Mouse (Mus musculus): ENCODE data around the gene Grwd1. TPM values are rescaled to one million over a fixed set of nuclear protein-coding genes. Genes with fewer than 3 reads are reported as not detected.

The Grwd1 gene
- polyA plus RNA-seq, 1 experiment: 17.9 TPM

DNA sequence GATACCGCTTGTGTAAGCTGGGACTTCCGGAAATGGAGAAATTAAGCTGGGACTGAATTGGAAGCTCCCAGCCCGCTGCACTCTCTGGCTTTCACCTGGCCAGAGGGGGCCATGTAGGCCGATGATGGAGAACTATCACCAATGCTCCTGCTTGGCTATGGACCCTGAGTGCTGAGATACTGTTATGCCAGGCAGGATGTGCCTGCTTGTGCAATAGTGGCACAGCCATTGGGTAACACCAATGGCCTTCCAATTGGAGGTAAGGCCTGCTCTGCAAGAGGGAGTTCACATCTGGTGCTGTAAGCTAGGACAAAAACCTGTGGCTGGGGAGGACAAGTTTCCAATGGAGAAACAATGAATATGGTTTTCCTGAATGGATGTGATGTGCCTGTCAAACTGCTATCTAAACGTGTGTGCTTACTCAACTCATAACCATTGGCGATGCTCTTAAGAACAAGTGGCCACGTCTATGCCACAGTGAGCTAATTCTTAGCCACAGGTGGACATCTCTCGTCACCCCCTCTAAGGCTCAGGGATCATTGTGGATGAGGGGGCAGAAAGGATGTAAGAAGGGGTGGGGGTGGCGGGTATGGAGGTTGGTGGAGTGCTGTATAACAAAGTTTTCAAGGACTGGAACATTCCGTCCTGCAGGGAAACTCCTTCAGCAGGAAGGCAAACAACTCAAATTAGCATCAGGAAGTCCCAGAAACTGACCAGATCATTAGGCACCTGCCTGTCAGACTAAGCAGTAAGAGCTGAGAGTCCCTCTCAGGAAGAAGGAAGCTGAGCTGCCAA, 12.4 kb upstream of the Grwd1 start:
- no peak for DNase-seq (ENCODE audit: extremely low spot score in 1 of 2, low spot score in 1 of 2)

DNA sequence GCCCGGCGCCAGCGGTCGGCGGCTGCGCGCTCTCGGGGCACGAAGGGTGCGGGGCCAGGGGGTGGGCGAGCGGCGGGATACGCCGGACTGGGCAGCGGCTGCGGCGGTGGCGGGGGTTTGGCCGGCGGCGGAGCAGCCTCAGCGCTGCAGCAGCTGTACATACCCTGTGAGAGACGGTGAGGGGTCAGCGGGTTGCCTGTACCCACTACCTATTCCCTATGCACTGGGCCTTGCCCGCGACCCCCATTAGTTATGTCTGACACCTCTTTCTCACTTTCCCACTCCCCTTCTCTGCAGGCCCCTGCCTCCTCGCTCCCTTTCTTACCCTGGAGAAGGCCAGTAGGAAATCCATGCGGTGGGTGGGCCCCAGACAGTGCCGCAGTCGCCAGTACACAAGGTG, 3.2 kb upstream of the Grwd1 start:
- DNase-seq (ENCODE audit: extremely low spot score in 1 of 2, low spot score in 1 of 2): no peak

DNA sequence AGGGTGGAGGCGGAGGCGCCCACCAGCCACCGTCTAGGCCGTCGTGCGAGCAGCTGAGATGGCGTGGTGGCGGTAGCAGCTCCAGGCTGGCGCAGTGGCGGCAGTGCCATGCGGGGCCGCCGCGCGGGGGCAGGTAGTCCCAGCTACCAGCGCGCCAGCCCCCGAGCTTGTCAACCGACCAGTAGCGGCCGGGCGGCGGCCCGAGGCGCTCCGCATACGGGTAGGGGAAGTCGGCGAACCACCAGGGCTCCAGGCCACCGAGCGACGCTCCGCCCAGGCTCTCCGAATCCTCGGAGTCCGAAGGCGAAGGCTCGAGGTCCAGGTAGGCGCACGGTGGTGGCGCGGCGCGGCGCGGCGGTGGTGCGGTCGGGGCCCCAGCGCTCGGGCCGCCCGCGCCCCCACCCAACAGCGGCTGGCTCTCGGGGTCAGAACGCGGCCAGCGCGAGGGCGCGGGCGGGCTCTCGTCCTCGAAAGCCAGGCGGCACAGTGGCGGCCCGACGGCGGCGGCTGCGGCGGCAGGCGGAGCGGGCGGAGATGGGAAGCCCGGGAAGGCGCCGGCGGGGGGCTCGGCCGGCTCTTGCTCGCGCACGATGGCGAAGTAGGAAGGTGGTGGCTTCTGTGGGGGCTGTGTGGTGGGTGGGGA, 2.5 kb upstream of the Grwd1 start:
- no peak for DNase-seq (ENCODE audit: extremely low spot score in 1 of 2, low spot score in 1 of 2)

DNA sequence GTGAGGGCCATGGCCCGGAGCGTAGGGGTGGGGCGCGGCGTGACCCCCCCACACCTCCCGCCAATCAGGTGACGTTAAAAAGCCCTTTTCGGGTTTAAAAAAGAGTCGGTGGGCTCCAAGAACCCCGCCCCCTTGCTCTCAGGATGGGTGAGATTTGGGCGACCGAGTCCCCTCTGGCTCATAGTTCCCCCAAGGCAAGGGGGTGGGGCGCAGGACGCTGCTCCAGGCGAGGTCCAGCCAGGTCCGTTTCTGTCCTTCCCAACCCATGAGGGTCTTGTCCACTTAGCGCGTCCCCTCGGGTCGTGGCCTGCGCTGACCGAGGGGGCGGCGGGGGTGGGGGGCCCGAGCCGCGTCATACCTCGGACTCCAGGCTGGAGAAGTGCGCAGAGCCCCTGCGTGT, 1.7 kb upstream of the Grwd1 start:
- no peak for DNase-seq (ENCODE audit: extremely low spot score in 1 of 2, low spot score in 1 of 2)

DNA sequence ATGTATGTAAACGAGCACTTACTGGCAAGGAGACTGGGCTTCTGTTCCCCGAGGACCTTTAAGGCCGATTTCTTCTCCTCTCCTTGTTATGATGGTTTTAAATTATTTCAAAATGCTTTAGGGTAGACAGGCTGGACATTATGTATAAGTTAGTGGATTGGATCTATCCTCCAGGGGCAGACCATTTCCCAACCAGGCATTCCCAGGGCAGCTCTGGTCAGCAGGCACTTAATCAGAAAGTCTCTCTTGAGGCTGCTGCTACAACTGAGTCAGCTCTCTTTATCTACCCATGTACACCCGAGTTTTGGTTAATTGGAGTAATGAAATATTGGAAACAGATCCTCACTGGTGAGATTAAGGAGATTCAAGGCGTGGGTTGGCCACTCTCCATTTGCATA, 383 bp upstream of the Grwd1 start:
- no peak for DNase-seq (ENCODE audit: extremely low spot score in 1 of 2, low spot score in 1 of 2)

DNA sequence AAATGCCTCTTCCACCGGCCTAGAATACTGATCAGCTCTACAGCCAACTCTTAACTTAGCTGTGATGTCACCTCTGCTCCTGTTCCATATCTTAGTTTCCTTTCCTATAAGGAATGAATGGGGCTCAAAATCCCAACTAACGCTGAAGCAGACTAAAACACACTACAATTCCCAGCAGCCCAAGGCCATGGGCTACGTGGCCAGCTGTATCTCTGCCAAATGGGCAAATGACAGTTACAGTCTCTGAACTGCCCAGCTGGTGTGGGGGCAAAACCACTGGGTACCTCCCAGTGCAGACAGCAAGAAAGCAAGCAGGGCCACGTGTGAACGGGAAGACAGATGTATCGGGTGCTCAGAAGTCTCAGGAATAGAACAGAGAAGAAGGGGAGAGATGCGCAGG, 4.1 kb downstream of the Grwd1 start:
- DNase-seq (ENCODE audit: extremely low spot score in 1 of 2, low spot score in 1 of 2): no peak

DNA sequence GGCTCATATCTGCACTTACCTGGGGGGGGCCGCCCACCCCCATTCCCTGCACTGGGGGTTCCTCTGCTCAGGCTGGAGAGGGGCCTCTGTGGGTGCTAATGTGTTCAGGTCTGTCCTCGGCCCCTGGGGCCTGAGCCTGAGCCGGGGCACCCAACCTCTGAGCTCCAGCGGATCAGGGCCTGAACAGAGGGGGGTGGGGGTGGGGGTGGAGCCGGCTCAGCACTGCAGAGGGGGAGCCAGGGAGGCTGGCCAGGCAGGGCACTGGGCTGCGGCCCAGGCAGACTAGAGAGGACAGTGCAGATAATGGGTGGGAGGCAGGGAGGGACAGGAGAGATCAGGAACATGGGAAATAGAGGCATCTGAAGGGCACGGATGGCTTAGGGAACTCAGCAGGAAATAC, 6.1 kb downstream of the Grwd1 start, which contains the start of gene Kcnj14:
Kcnj14 (minus strand) TSS at position 185 of the 400 bp plus-strand sequence.
- DNase-seq (ENCODE audit: extremely low spot score in 1 of 2, low spot score in 1 of 2): no peak

DNA sequence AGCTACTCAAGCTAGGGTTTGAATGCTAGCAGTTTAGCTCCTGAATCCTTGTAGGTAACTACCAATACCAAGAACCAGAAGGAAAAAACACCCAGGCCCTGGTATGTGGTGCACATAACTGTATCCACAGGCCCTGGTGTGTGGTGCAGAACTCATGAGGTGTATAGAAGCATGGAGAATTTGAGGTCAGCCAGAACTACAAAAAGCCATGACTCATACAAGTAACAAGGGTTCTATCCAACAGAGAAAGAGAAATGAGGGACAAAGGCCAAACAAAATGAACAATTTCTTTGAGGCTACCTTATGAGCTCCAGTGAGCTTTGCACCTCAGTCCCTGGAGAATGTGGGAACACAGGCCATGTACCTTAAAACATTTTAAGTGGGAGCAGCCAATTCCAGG, 9.8 kb downstream of the Grwd1 start:
- DNase-seq (ENCODE audit: extremely low spot score in 1 of 2, low spot score in 1 of 2): no peak

DNA sequence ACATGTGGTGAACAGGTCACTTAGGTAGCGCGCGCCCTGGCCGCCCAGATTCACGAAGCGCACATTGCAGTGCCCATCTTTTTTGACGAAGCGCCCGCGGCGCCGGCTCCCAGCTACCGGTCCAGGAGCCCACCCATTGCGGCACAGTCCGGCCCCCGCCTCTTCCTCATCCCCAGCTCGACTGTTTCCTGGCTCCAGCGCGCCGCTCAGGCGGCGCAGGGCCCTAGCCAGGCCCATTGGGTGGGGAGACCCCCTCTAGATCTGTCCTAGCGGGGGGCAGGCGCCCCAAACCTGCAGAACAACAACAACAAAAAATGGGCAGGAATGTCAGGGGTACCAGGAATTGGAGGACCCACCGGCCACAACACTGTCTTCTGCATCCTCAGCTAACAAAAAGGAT, 10.9 kb downstream of the Grwd1 start:
- DNase-seq (ENCODE audit: extremely low spot score in 1 of 2, low spot score in 1 of 2): no peak

DNA sequence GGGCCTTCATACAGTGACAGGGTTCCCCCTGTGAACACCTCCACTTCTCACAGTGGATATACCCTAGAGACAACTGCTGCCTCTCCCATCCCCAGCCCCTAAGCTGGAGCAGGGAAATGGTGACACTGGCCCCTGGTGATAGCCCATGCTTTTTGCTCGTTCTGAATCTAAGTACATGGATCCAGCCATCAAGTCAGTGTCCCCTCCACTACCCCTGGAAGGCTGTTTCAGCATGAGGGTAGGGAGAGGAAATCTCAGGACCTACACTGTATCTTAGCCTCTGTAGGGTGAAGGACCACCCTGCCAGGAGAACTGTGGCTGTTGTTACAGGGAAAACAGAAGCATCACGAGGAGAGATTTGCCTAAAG, 14.8 kb downstream of the Grwd1 start:
- DNase-seq (ENCODE audit: extremely low spot score in 1 of 2, low spot score in 1 of 2): no peak

DNA sequence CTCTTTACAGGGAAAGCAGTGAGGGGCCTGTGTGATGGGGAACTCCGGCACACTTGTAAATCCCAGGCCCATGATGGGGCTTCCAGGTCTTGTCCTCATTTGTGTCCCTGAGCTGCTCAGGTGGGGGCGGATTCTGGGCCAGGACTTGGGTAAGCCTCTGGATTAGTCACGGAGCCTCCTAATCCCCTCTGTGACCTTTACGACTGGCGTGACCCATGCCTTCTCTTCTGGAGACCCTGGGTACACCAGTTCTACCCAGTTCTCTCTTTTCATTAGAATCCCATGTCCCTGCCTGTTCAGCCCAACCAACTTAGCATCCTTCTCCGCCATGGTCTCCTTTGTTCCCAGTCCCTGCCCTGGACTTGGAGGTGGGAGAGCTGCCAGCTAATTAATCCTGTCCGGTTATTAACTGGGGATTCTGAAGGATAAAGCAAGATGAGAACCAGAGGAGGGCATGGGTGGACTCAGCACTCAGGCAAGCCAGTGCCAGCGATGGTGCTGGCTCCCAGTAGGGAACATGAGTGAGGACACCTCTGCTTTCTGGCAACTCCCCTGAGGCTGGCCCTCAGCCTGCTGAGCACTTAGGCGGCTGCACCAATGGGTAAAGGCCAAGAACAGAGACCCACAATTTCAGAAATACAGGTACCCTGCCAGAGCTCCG, 15.3 kb downstream of the Grwd1 start:
- no peak for DNase-seq (ENCODE audit: extremely low spot score in 1 of 2, low spot score in 1 of 2)

DNA sequence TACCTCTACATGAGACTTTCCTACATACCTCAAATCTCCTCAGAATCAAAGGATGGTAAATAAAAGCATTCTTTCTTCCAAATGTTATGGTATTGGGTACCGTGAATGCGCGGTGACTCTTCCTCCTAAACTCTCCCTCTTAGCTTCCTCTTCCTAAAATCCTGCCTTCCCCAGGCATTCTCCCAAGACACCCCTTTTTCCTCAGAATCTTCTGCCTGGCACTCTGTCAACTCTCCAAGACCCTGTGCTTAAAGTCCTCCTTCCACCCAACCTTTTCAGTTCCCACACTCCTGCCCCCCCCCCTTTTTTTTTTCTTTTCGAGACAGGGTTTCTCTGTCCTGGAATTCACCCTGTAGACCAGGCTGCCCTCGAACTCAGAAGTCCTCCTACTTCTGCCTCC, 15.9 kb downstream of the Grwd1 start:
- no peak for DNase-seq (ENCODE audit: extremely low spot score in 1 of 2, low spot score in 1 of 2)

DNA sequence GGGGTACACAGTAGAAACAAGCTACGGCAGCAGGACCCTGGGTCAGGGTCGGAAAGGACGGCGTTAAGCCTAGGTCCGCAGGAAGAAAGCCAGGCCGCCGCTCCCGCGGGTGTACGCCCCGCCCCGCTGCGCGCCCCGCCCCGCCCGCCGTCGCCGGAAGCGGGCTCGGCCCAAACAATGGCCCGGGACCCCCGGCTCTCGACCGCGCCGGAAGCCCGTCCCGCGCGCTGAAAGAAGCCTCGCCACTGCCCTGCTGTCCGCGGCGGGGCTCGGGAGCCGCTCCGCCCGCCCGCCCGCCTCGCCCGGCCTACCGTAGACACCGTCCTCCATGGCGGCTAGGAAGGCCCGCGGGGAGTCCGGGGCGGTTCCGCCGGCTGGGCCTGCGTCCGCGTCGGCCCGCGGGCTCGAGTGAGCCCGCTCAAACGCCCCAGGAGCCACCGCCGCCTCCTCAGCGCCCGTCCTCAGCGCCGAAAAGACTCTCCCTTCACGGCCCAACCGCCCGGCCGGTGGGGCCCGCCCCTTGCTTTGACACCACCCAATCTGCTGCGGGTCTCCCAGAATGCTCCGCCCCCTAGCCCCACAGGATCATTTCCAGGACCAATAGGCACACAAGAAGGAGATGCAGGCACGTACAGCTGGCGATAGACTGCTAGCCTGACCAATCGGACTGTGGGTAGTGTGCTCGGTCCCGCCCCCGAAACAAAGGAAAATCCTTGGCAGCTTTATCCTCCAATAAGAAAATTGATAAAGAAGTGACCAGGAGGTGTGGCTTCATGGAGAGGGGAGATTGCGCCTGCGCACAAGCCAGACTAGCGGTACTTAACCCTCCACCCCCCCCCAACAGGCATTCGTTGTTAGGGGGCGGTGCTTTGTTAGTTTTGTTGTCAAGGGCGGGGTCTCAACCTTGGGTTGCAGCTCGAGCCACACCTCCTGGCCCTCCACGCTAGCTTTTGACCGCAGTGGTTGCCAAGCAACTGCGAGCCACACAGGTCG, 16.7 kb downstream of the Grwd1 start, which contains the start of gene Cyth2:
Cyth2 (minus strand) TSS at position 795 of the 993 bp plus-strand sequence.
- peak; percentile 100 for DNase-seq (ENCODE audit: extremely low spot score in 1 of 2, low spot score in 1 of 2)

DNA sequence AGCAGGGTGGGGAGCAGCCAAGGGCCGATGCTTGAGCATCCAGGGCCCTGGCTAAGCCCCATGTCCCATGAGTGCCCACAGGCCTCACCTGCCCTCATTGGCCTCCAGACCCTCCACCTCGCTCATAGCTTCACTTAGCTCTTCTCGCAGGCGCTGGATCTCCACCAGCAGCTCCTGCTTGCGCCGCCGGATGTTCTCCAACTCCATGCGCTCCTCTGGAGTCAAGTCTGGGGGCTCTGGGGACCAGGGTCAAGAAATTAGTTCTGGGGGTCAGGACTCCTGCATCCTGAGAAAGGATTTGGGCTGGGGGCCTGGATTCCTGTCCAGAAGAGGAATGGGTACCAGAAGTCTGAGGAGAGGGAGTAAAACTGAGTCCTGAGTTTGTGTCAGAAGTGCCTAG, 17.8 kb downstream of the Grwd1 start:
- DNase-seq (ENCODE audit: extremely low spot score in 1 of 2, low spot score in 1 of 2): no peak

DNA sequence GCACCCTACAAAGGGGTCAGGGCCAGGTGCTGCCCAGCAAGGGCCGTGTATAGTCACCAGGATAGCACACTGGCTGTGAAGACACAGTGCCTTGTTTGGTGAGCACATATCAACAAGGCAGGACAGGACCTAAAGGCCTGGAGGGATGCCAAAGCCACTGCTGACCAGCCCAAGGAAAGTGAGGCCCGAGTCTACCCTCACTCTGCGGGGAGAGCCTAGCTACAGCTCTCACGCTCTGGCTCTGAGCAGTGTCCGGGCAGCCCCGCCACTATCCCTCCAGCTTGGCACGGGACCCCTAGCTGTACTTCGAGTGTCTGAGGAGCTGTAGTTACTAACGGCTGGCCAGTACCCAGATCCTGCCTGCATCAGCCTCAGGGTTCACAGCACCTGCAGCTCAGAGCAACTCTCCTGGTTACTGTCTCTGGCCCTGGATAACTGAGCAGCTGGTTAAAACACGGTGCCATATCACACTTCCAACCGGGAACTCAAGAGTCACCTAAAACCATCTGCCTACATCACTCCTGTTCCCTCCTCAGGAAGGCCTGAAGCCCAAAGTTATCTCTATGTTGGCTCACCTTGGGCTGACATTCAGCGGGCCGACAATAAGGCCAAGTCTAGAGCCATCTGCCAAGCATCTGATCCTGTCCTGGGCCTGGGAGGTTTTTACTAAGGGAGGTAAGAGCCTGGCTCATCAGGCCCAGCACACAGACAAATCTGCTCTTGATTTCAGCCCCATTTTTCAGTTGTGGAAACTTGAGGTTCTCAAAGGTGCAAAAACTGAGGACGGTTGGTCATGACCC, 21.3 kb downstream of the Grwd1 start:
- no peak for DNase-seq (ENCODE audit: extremely low spot score in 1 of 2, low spot score in 1 of 2)

DNA sequence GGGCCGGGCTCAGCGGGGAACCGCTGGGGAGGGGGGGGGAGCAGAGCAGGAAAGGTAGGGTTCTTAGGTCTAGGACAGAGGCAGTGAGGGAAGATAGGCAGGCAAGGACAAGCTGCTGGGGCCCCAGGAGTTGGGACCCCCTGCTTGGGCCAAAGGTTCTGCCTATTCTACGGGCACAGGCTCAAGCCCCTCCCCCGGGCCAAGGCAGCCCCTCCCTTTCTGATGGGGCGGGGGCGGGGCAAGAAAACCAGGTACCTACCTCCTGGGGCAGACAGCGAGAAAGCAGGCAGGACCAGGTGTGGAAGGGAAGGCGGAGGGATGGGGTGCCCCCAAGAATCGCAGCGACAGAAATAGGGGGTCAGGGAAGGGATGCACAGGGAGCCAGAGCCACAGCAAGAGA, 22.3 kb downstream of the Grwd1 start:
- DNase-seq (ENCODE audit: extremely low spot score in 1 of 2, low spot score in 1 of 2): no peak

DNA sequence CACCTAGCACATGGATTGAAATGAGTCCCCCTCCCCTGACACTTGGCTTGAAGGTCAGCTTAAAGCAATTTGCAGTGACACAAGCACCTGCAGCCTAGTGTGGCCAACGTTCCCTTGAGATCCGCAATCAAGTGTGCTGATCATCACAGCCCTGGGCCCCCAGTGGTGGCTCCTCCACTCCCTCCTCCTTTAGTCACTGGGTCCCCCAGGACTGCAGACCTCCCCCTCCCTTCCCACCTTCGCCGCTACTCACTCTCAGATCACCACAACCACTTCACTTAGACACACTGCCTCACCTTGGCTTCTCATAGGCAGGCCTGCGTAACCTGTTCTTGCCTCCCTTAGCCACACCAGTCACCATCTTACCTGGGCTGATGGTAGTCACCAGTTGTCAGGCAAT, 24.8 kb downstream of the Grwd1 start:
- DNase-seq (ENCODE audit: extremely low spot score in 1 of 2, low spot score in 1 of 2): no peak

DNA sequence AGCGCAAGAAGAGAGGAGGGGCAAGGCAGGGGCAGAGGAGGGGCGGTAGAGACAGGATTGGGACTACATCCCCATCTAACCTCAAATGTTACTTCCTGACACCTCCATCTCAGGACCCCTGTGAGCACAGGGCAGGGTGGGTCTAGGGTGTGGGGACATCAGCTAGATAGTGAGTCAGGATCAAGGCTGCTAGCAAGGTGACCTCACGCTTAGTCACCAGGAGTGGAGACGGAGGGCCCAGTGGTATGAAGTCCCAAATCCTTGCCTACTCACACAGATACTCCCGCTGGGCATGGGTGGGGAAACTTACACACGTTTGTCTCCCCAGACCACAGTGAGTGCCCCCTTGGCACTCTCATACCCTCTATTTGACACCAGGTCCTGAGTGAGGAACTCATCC, 28.2 kb downstream of the Grwd1 start:
- DNase-seq (ENCODE audit: extremely low spot score in 1 of 2, low spot score in 1 of 2): no peak

DNA sequence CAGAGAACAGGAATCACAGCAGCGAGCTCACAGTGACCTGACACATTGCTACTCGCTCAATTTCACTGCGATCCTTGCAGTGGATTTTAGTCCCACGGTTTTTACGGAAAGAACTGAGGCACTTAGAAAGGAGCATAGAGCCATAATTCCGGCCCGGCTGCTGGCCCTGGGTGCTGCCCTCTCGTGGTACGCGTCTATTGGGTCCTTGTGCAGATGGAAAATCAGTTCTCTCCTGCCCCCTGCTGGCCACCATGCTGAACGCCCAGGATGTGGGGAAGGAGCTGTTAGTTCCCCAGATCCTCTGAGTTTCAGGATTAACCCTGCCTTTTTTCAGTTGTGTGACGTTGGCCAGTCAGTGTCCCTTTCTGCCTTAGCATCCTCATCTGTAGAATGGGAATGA, 29.4 kb downstream of the Grwd1 start:
- peak; percentile 88 to 97 for DNase-seq (ENCODE audit: extremely low spot score in 1 of 2, low spot score in 1 of 2)

Measured in frontal cortex, adult 2 months (tissue).